In the genomic region with DNA sequence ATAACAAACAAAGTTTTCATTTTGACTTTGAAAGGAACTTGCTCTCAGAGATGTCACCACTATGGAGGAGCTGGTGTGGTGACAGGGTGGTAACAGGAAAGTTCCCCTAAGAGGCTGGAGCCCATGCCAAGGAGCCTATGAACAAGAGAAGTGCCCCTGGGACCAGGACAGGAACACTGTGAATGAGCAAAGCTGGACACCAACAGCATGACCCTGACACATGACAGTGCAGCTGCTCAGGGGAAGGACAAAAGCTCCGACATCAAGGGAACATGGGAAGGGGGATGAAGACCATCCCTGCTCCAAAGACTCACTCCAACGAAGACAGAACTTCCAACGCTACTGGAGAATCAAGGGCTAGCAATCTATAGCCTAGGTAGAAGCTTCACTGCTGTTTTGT, we compare ENCODE assay signal across 19 mouse cellular contexts.
"Had no signal": no experiment of that assay in that cellular context is flagged by ENCODE, and none has a peak within 500 bp of the region (broad histone marks: within the 10 kb centered on the region; RNA-seq: fewer than 3 reads in every experiment).

No protein-coding gene starts in this region.

- H3K9me3 ChIP-seq: limb, embryonic 12.5 days; limb, embryonic 15.5 days; liver, embryonic 12.5 days; liver, embryonic 15.5 days; lung, embryonic 15.5 days; megakaryocyte, embryonic 14.5 days; midbrain, embryonic 10.5 days; neural tube, embryonic 13.5 days; stomach, embryonic 15.5 days had no signal

- ATAC-seq: liver, embryonic 12.5 days had no signal

- H3K4me3 ChIP-seq: limb, embryonic 12.5 days; limb, embryonic 15.5 days; liver, embryonic 12.5 days; liver, embryonic 15.5 days; lung, embryonic 15.5 days; megakaryocyte, embryonic 14.5 days; midbrain, embryonic 10.5 days; neural tube, embryonic 13.5 days; stomach, embryonic 15.5 days had no signal

- H3K27me3 ChIP-seq: limb, embryonic 12.5 days; limb, embryonic 15.5 days; liver, embryonic 12.5 days; liver, embryonic 15.5 days; lung, embryonic 15.5 days; megakaryocyte, embryonic 14.5 days; neural tube, embryonic 13.5 days; stomach, embryonic 15.5 days had no signal

- H3K27ac ChIP-seq: kidney, postnatal 0 days; limb, embryonic 12.5 days; limb, embryonic 15.5 days; liver, embryonic 12.5 days; liver, embryonic 15.5 days; lung, embryonic 15.5 days; midbrain, embryonic 10.5 days; neural tube, embryonic 13.5 days; stomach, embryonic 15.5 days had no signal

- H3K36me3 ChIP-seq: limb, embryonic 12.5 days; limb, embryonic 15.5 days; liver, embryonic 12.5 days; liver, embryonic 15.5 days; lung, embryonic 15.5 days; neural tube, embryonic 13.5 days; stomach, embryonic 15.5 days had no signal

- H3K4me2 ChIP-seq: limb, embryonic 12.5 days; limb, embryonic 15.5 days; liver, embryonic 12.5 days; liver, embryonic 15.5 days; lung, embryonic 15.5 days; neural tube, embryonic 13.5 days; stomach, embryonic 15.5 days had no signal

- DNase-seq: kidney, adult 2 months; kidney, postnatal 25 days; left cerebral cortex, postnatal 4 days; lung, adult 18-20 months; lung, postnatal 10 days; lung, postnatal 36 days; midbrain, embryonic 14.5 days; thymus, adult 18-20 months; thymus, postnatal 36 days had no signal

- H3K9ac ChIP-seq: limb, embryonic 12.5 days; limb, embryonic 15.5 days; liver, embryonic 12.5 days; liver, embryonic 15.5 days; lung, embryonic 15.5 days; neural tube, embryonic 13.5 days; stomach, embryonic 15.5 days had no signal
